Mouse (Mus musculus): Measurements from ENCODE around the gene Apoa2.

- TF ChIP-seq CTCF (conservative IDR thresholded peaks at IDR 0.05; ENCODE audit: insufficient read depth, insufficient read length, low read depth, low read length) (no peak), POLR2A (IDR thresholded peaks at IDR 0.05; ENCODE audit: low read depth, low read length) (no peak)
These were observed 43.5 kb downstream of the Apoa2 start for GRCm38 (mm10) chr1:171268341-171268740.
